Mouse (Mus musculus) E14TG2a.4 (cell line): ENCODE data around the gene Slc24a2.

Experiments
- CTCF ChIP-seq: conservative IDR thresholded peaks from 2 replicates; pipeline ENCODE4 v1.5.1; 2014; ENCODE audit warnings: low read length
- NANOG ChIP-seq: IDR thresholded peaks from 2 replicates; pipeline ENCODE4 v1.6.1; 2014; ENCODE audit warnings: borderline replicate concordance, low read length, mixed read lengths

DNA sequence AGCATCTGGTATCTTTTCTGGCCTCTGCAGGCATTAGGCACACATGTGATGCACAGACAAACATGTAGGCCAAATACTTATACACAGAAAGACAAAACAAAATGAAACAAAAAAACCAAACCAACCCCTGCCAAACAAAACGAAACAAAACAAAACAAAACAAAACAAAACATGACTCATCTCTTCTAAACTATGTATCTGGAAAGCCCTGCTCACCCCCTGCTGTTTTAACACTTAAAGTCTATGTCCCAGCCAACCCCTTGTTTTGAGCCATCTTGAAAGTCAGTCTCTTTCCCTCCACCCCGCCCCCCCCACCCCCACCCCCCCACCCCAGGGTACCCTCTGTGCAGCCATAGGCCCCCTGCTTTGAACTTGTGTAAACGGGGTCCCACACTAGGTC lies 293.6 kb downstream of the Slc24a2 start:
- no peak for TF ChIP-seq CTCF
- no peak for TF ChIP-seq NANOG
